Mouse (Mus musculus) adrenal gland, postnatal 14 days (tissue): ENCODE measurements at regions not wholly inside any gene's neighbourhood (a gene's known extent, or its start where the extent isn't known, plus 50 kb on each side); places are given as distances from the start of the nearest gene placed in this dataset.
A peak's percentile ranks its signal among the peaks of the same experiment; 100 is the strongest.

Experiments
- DNase-seq: peaks from one replicate; pipeline ENCODE4 v3.0.0; 2021; ENCODE audit warnings: mixed read lengths

- DNase-seq = no peak
Measured at GRCm38 (mm10) chr3:52422826-52423225, 154.7 kb downstream of the Foxo1 start.

- DNase-seq = no peak
Measured at GRCm38 (mm10) chr3:52416261-52416660, 148.1 kb downstream of the Foxo1 start.

- peak; percentile 47 for DNase-seq
Measured at GRCm38 (mm10) chr3:52415361-52415760, 147.2 kb downstream of the Foxo1 start.

GRCm38 (mm10) chr3:52414017-52414416 lies 145.9 kb downstream of the Foxo1 start:
- no peak for DNase-seq

- peak; percentile 25 for DNase-seq
Measured at GRCm38 (mm10) chr3:52413187-52413746, 145.1 kb downstream of the Foxo1 start.

GRCm38 (mm10) chr3:52411356-52411755 lies 143.2 kb downstream of the Foxo1 start:
- DNase-seq = no peak

- DNase-seq = no peak
Measured at GRCm38 (mm10) chr3:52409465-52409864, 141.3 kb downstream of the Foxo1 start.

- DNase-seq = no peak
Measured at GRCm38 (mm10) chr3:52406778-52407318, 138.7 kb downstream of the Foxo1 start.

GRCm38 (mm10) chr3:52404636-52405035 lies 136.5 kb downstream of the Foxo1 start:
- DNase-seq = peak; percentile 53

GRCm38 (mm10) chr3:52403032-52403431 lies 134.9 kb downstream of the Foxo1 start:
- no peak for DNase-seq
